Mouse (Mus musculus) spleen, postnatal 0 days (tissue): Measurements from ENCODE around the gene Fcrl5. TPM values are rescaled to one million over a fixed set of nuclear protein-coding genes. Genes with fewer than 3 reads are reported as not detected.

Experiments
- polyA plus RNA-seq: library from polyadenylated mRNA; unstranded; fragments of >200 nt; fragmentation: Nextera tagmentation; extraction: Ambion mirVana; gene quantifications from 2 replicates; pipeline ENCODE4 v1.2.1, GENCODE M21; 2015

The Fcrl5 gene
- polyA plus RNA-seq = not detected in 2 replicates

DNA sequence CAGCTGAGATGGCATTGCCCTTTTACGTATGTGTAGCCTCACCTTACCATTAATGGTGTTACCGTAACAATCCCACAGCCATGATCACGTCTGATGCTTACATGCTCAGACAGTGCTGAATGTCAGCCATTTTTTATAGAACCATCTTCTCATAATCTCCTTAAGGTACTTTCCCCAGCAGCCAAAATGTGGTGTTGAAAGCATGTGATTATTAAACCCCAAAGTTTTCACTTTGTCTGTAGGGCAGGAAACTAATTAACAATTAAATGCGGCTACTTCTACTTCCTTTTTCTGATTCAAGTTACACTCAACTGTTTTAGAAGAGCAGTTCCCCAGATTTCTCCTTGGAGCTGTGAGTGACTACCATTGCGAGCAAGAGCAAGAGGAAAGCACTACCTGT lies at the start of gene Fcrl5:
Fcrl5 (plus strand) TSS at position 295 of the 400 bp plus-strand sequence.

DNA sequence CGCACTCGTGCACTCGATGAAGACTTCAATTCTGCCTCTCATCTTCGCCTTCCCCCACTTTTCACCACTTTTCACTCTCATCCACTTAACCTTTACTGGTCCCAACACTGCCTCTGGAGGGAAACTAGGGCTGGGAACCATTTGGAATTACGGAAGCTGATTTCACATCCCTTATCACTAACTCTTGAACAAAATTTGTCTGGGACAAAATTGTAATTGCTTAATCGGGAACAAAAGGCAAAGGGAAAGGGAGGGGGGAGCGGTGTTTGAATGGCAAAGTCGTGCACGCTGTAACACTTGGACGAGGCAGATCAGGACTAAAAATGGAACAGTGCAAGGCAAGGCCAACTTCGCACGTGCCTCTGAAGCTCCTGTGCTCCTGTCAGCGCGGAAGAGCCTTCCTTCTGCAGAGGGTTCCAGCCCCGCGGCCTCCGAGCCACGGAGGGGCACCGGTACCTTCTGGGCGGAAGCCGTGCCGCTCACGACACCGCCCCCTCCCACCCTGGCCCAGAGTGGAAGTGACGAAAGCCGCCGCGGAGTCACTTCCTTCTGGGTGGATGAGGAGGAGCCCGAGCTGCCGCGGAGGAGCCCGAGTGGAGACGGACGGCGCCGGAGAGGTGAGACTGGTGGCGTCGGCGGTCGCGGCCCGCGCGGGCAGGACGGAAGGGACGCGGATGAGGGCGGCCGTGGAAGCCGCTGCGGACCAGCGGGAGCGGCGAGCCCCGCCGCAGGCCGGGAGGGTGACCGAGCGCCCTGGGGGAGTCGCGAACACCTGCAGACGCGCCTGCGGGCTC lies 89.7 kb downstream of the Fcrl5 start, which contains the start of gene Etv3:
Etv3 (plus strand) TSS at position 365 of the 794 bp plus-strand sequence.

Other genes with a start within 250 kb of the Fcrl5 start
- gene Fcrls, start 172.0 kb upstream of the Fcrl5 start, polyA plus RNA-seq = 0.55 and 0.64 TPM in 2 replicates
- gene Cd5l, start 77.9 kb upstream of the Fcrl5 start, polyA plus RNA-seq = 1.2 and 1.6 TPM in 2 replicates
- 2.2 and 2.8 TPM in 2 replicates for gene Fcrl1, start 59.4 kb upstream of the Fcrl5 start, polyA plus RNA-seq
- 4.9 and 6.7 TPM in 2 replicates for gene Etv3, start 89.6 kb downstream of the Fcrl5 start, polyA plus RNA-seq
- 2.9 and 4.3 TPM in 2 replicates for gene Arhgef11, start 181.8 kb downstream of the Fcrl5 start, polyA plus RNA-seq